Mouse (Mus musculus) liver, postnatal 0 days (tissue): Measurements from ENCODE around the gene Cipc.

ENCODE experiments used
- CTCF ChIP-seq: sonication (generic); IDR thresholded peaks from 2 replicates; pipeline ENCODE4 v1.5.1; 2016; ENCODE audit warnings: antibody characterized with exemption, low read depth
- EP300 ChIP-seq: IDR thresholded peaks from 2 replicates; pipeline ENCODE4 v1.6.1; 2016; ENCODE audit warnings: antibody characterized with exemption, low read depth, mild to moderate bottlenecking

DNA sequence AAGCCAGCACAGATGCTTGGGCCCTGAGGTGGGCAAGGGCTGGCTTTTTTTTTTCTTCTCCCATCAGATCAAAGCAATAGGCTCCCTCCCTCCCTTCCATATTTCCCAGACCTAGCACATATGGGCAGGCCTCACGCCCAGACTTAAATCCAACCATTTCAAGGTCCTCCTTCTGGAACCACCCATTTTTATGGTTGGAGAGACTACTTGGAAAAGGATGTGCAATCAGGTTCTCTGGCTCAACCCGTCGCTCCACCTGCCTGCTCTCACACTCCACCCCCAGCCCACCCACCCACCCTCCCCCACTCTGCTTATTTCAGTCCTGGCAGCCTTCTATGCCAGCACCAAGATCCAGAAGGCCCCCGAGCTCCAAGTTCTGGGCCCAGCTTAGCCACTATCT is 39.7 kb downstream of the Cipc start:
- TF ChIP-seq CTCF (no peak), EP300 (no peak)
